Mouse (Mus musculus): ENCODE measurements around the gene Ttc28. TPM values are rescaled to one million over a fixed set of nuclear protein-coding genes. Genes with fewer than 3 reads are reported as not detected.

The Ttc28 gene
- total RNA-seq, 2 experiments from 2014 or later = 97.3 to 112 TPM

DNA sequence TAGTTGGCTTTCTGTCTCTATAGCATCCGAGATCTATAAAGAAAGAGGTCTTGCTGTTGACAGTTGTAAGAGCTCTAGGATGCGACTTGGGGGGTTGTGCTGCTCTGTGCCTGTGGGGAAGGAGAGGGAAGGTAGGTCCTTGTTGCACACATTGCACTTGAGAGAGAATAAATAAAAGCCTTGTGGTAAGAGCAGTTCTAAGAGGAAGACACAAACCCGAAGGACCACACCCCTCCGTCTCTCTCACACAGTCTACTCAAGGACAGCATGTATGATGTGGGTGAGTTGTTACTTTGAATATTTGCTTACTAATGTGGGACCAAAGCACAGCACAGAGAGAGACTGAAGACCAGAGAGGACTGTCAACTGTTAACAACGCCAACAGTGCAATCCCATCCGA is 160.2 kb downstream of the Ttc28 start:
- intact Hi-C loops (cut with DNase I) = no loop called here

DNA sequence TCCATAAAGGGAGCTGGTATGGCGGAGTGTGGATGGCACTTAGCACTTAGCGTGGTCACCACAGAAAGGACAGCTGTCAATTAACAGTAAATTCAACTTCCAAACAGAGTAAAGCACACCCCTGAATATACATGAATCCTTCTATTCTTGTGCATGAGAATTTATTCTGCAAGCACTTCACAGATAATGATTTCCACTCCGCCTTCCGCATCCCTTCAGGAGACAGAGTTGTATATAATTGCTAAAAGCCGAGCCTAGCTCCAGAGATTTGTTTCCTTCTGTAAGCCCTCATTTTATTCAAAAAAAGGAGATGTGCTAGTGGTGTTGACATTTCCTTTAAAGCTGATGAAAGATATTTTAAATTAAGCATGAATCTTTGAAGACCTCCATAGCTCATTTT is 162.3 kb downstream of the Ttc28 start:
- no peak for DNase-seq
- intact Hi-C loops (cut with DNase I) = no loop called here

More for the DNA sequence above, 160.2 kb downstream of the Ttc28 start:
- DNase-seq = no peak

DNA sequence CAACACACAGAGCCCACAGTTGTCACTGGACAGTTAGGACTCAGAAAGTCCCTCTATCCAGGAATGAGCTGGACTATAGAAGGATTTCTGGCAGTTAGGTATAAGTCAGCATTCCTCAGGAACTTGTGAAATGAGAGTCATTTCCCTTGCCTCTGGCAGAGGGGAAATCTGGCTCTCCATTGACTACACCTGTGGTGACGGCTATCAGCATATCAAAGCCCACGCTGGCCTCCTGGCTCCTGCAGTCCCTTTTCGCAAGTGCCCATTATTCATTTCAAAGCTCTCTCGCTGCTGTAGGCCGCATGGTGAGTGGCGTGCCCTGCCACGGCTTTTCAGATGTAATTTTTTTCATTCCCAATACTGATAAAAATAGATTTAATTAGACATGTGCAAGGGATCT is 164.6 kb downstream of the Ttc28 start:
- intact Hi-C loops (cut with DNase I) = no loop called here
- DNase-seq = no peak

DNA sequence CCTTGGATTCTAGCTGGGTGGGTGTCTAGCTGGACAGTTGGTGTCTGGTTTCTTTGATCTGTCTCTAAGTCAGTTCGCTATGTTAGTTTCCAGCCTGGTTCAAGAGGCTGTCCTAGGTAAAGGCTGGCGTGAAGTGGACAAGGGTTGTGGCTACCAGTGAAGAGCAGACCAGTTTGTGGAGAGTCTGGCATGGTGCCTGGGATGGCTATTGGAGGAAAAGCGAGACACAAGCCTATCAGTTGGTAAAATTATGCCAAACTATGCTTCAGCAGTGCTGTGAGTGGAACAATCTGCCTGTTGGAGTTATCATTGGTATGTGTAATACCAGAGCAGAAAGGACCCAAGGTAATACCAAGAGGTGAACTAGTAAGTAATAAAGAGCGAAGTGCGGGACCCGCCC is 166.8 kb downstream of the Ttc28 start:
- intact Hi-C loops (cut with DNase I) = no loop called here
- DNase-seq = no peak

DNA sequence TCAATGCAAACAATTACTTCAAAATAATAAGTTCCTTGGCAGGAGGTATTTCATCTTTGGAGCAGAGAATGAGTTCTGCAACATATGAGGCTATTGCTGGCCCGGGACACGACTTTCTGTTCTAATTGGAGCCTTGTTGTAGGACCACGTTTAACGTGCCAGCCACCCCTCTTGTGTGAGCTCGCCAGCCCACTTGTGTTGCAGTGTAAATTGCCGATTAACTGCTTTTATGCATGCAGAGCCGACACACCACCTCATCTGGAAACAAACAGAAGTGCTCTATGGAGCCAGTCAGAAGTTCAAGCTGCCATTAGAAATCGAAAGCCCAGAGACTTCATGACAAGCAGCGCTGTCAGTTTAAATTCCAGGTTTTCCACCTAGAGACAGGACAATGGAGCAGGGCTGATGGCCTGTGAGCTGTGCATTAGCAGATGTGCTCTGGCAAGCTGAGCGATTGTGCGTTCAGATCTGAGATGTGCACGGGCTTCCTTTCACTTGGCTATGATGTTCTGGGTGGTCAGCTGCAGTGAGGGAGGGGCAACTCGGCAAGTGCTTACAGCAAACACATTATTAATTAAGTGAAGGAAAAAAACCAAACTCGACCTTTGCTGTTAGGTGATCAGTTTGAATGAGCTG is 167.4 kb downstream of the Ttc28 start:
- DNase-seq = no peak
- intact Hi-C loops (cut with DNase I) = no loop called here

DNA sequence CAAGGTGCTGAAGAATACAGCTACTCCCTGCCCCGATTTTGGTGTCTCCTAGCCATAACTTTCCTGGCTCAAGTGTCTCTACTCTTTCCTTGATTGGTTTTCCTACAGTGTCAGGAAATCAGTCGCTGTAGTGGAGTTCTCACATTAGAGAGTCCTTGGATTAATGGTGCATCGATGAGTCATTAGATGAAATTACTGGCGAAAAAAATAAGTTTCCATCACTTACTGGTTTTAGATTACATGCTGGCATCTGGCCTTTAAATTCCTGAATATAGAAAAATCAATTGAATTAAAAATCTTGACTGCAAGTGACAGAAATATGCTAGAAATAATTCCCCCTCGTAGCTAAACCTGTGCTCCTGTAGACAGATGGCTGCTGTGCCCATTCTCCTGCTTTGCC is 168.4 kb downstream of the Ttc28 start:
- intact Hi-C loops (cut with DNase I) = no loop called here
- DNase-seq = no peak

DNA sequence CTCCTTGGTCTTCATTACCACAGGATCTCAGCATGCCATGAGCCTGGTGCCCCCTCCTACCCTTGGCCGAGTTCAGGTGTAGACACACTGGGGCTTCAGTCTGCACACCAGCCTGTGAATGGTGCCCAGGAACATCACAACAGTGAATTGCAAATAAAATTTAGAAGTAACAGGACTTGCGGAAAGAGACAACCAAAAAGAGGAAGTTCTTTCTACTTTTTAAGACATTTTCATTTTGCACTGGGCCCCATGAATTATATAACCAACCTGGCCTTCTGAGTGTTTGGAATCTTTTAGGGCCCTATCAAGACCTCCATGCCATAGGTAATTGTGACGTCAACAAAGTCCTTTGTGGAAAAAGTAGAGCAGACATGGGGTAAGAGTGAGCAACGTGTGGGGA is 170.0 kb downstream of the Ttc28 start:
- no peak for DNase-seq
- intact Hi-C loops (cut with DNase I) = no loop called here

DNA sequence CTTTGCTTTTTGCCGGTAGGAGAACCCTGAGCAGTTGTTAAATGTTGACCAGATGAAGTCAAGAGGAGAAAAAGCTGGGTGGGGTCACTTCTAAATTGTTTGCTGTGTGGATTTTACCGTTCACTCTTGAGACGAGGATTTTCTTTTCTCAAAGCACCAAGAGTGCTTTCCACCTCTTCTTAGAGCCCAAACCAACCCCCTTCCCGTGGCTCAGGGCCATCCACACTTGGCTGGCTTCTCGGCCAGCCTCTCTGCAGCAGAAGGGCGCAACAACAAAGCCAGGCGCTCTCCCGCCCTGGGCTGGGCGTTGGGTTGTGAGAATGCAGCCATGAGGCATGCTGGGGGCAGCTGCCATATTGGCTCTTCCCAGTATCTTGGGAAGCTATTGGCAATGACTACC is 170.5 kb downstream of the Ttc28 start:
- intact Hi-C loops (cut with DNase I) = no loop called here
- DNase-seq = peak; percentile 91

DNA sequence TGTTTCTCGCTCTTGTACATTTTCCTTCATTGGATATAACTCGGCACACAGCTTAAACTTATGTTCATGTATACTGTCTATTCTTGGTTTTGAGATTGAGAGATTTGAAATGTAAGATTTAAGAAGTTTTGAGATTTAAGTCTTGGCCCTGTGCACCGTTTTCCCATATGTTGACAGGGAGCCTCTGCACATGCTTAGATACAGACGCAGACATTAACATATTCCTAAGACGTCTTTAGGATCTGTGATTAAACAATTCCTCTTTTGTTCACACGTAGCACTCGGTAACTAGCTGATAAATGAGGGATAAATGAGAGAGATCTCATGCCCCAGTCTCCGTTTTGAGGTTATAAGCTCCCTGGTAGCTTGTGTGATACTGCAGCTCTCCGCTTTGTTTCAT is 174.8 kb downstream of the Ttc28 start:
- intact Hi-C loops (cut with DNase I) = no loop called here
- DNase-seq = no peak

DNA sequence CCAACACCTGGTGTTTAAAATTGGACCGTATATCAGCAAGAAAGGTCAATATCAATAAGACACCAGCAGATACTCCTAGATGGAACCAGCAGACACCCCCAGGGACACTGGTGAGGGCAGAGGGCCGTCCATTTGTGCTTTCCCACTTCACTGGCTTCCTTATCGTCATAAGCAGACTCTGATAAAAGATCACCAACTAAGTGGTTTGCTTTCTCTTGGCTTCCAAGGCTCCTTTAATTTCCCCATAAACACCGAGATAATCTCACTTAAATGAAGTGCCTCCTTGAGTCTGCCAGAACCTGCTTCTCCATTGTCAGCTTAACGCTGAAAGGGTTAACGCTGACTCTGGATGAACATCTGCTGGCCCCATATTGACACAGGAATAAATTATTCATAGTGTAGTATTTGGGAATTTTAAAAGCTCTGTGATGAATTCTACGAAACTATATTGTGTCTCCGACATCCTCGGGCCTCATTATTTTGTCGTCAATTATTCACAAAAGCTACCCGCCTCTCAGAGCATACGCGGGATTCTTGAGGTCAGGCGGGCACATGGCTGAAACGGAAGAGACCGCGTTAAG is 175.3 kb downstream of the Ttc28 start:
- DNase-seq = no peak
- intact Hi-C loops (cut with DNase I) = no loop called here

DNA sequence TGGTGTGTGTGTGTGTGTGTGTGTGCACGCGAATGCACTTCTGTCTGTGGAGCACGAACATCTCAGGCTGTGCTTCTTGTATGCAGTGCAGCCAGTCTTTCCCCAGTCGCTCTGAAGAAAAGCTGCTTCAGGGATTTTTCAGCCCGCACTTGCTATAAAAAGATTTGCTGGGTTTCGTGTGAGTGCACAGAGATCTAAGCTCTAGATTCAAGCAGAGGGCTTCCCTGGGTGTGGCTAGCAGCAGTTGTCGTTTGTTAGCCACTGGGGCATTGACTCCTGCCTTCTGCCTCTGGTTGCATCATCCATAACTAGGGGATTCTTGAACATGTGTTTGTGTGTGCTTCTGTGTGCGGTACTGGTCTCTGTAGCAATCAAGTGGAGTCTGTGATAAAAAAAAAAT is 175.9 kb downstream of the Ttc28 start:
- intact Hi-C loops (cut with DNase I) = no loop called here
- DNase-seq = no peak

DNA sequence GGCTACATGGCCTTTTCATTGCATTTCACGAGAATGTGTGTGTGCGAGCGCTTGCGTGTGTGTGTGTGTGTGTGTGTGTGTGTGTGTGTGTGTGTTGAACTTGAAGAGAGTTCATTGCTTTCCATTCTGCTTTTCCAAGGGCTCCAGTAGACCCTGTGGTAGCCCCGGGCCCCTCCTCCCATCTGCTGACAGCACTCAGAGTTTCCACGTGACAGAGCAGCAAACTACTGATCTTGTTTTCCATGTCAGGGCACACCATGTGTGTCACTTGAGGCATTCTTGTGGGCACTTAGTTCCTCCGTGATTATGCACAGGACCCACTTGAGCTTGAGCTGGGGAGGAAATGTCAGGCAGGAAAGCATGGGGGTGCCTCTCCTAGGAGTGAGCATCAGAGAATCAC is 177.5 kb downstream of the Ttc28 start:
- DNase-seq = peak; percentile 63
- intact Hi-C loops (cut with DNase I) = no loop called here

DNA sequence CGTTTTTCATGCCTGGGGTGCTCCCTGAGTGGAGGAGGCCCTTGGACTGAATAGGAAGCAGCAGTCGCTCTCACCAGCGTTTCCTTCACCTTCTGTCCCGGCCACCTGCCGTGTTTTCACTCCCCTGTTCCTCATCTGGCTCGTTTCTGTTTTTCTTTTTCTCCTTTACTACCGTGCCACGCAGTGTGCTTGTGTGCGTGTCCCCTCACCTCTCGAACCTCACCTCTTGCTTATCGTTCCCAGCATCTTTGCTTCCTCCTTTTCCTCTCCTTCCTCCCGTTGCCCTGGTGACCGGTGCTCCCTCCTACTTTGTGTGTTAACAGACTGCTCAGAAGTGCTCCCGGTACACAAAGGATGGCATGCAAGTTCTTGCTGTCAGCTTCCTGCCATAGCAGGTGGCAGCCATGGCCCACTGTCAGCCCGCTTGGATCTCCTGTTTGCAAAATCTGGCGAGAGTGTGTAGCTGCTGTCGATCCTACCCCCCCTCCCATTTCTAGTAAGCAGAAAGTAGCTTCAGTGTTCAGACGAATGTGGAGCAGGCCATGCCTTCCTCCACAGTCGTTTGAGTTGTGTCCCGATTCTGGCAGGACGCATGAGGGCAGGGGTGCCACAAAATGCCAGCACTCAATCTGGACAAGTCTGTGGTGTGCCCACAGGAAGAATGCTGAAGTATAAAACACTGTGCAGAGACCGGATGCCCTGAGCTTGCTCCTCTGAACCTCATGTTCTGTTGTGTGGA is 179.0 kb downstream of the Ttc28 start:
- DNase-seq = peak; percentile 55
- intact Hi-C loops (cut with DNase I) = no loop called here

DNA sequence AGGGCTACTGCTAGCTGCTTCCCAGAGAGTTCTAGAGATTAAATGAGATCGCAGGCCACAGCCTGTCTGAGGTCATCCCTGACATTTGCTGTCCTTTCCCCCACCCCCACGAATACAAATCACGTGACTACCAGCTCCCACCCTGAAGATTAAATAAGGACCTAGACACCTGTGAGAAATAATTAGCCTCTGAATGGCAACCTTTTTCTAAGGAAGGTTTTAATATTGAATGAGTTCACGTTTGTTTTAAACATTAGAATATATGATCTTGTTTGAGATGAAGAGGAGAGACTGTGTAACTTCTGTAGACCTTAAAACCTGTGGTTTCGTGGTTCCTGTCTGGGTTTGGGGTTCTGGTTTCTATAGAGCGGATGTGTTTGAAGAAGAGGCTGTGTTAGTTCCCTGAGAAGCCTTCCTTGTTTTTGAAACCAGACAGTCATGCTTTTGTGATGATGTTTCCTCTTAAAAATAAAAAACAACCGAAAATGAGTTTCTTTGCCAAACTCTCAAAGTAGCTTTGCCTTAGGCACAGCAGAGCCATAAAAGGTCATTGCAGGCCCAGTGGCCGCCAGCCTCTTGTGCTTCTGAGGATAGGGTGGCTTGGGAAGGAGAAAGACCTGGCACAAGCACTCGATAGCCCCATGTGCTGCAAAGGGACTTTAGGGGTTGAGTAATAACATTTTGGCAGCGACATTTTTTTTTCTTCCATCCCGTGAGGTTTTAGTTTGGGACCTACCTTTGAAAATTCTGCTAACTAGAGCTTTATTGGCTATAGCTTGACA is 179.7 kb downstream of the Ttc28 start:
- intact Hi-C loops (cut with DNase I) = no loop called here
- no peak for DNase-seq

DNA sequence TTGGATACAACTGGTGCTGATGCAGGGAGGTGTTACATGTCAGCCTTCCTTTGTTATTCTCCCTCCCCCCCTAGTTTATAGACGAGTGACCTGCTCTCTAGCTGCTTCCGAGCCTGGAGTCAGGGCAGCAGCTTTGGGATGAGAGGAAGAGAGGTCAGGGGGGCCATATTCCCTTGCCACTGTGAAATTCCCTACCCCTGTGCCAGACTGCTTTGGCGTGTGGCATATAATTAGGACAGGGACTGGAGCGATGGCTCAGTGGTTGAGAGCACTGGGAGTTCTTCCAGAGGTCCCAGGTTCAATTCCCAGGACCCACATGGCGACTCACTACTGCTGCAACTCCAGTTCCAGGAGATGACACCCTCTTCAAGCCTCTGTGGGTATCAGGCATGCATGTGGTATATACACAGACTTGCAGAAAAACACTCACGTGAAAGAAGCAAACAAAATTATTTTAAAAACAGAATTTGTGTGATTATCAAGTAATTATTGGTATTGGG is 180.7 kb downstream of the Ttc28 start:
- no peak for DNase-seq
- intact Hi-C loops (cut with DNase I) = no loop called here

DNA sequence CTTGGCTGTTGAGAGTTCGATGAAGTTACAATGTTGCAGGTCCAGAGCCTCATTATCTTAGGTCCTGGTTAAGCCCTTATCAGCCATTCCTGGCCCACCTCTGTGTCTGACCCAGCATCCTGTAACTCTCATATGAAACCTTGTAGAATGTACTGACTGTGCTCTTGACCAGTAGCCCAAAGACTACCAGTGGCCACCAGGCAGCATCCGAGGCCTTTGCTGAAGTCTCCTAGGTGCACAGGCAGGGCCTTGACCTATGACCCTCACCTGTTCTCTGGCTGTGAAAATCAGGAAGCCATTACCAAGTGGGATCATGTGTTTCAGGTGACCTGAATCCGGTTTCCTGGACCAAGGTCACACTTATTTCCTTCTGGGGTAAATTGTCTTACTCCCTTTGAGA is 183.6 kb downstream of the Ttc28 start:
- no peak for DNase-seq
- intact Hi-C loops (cut with DNase I) = no loop called here

DNA sequence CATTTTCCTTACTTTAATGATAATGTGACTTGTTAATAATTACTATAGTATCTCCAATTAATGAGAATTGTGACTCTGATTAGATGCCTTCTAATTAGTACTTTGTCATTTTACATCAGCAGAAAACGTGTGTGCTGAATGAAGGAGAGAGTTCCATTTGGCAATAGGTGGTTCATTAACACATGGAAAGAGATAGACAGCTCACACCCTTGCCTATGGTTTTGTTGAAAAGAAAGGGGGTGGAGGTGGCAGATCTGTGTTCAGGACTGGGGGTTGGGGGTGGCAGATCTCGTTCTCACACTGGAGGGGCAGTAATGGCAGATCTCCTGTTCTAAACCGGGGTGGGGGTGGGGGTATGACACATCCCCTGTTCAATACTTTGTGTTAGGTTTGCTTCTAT is 184.4 kb downstream of the Ttc28 start:
- no peak for DNase-seq
- intact Hi-C loops (cut with DNase I) = no loop called here

DNA sequence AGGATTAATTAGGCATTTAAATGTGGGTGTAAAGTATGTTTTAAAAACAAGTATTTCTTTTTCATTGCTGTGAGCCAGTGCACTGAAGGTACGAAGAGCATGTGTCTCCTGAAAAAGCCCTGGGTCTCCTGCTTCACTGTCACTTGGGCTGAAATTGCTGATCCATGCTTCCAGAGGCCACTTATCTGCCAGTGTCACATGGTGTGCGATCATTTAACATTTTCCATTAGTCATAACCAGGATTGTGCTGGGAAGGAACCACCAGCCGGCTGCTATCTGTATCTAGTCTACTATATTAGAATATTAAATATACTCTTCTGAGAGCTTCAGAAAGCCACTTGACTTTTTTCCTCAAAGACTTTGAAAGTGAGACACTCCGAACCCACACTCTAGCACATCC is 186.2 kb downstream of the Ttc28 start:
- intact Hi-C loops (cut with DNase I) = no loop called here
- no peak for DNase-seq

DNA sequence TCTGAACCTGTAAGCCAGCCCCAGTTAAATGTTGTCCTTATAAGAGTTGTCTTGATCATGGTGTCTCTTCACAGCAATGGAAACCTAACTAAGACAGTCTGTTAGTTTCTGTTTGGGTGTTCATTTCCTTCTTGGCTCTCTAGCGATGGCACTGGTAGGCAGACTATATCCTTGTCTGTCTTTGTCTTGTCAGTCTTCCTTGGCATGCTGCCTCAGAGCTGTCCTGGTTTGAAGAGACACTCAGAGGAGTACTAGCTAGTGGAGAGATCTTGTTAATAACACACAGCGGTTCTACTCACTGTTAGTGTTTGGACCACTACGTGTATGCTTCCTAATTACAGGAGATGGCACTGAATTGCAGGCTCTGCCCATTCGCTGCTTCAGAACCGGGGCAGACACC is 189.9 kb downstream of the Ttc28 start:
- DNase-seq = no peak
- intact Hi-C loops (cut with DNase I) = no loop called here

DNA sequence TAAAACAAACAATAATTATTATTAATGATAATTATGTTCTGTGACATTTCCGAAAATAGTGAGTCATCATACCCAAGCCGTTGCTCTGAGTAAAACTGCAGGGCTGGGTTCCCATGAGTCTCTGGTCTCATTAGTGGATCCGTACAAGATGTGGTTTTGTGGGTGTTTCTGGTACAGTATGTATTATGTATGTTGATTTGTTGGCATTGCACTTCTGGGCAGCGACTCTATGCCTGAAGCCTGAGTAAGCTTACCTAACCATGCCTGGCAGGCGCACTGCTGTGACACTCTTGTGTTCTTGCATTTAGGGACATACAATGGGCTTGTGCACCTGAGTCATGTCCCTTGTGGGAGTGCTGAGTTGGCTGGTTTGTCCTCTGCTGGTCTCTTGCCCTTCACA is 190.3 kb downstream of the Ttc28 start:
- intact Hi-C loops (cut with DNase I) = no loop called here
- no peak for DNase-seq

DNA sequence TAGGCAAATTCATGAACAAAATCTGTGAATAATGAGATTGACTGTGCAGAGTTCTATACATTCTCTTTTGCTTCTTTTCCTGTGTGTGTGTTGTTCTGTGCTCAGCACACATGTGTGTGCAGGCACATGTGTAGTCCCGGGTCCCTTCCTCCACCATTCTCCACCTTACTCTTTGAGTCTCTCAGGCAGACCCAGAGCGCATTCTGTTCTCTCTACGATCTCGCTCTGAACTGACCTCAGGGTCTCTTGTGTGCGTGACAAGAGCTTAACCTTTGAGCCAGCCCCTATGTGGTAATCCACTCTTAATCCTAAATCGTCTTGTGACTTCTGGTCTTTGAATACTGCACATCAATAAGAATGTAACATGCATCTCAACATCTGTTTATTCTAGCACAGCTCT is 190.8 kb downstream of the Ttc28 start:
- intact Hi-C loops (cut with DNase I) = no loop called here

More for the DNA sequence above, 190.8 kb downstream of the Ttc28 start:
- no peak for DNase-seq
